Mouse (Mus musculus) midbrain, embryonic 16.5 days (tissue): Measurements from ENCODE around the gene C2cd6. TPM values are rescaled to one million over a fixed set of nuclear protein-coding genes. Genes with fewer than 3 reads are reported as not detected.

Experiments
- polyA plus RNA-seq: library from polyadenylated mRNA; unstranded; fragments of >200 nt; fragmentation: Nextera tagmentation; extraction: Ambion mirVana; gene quantifications from 2 replicates; pipeline ENCODE4 v1.2.1, GENCODE M21; 2015

C2cd6 gene
- polyA plus RNA-seq, 1 experiment from 2014 or later, result not detected

Other genes with a start within 250 kb of the C2cd6 start
- 17.3 and 17.6 TPM in 2 replicates for gene Trak2, start 121.5 kb downstream of the C2cd6 start, polyA plus RNA-seq
- 112 and 124 TPM in 2 replicates for gene Stradb, start 121.4 kb downstream of the C2cd6 start, polyA plus RNA-seq
- 49.9 and 50.3 TPM in 2 replicates for gene Tmem237, start 25.5 kb upstream of the C2cd6 start, polyA plus RNA-seq
- gene Mpp4, start 68.5 kb upstream of the C2cd6 start, polyA plus RNA-seq, result 0.97 and 1.1 TPM in 2 replicates
- 23.5 and 24.0 TPM in 2 replicates for gene Als2, start 142.3 kb upstream of the C2cd6 start, polyA plus RNA-seq
- 1.5 and 2.2 TPM in 2 replicates for gene Cdk15, start 162.0 kb upstream of the C2cd6 start, polyA plus RNA-seq